Mouse (Mus musculus) thymus, postnatal 25 days (tissue): ENCODE data around the gene Synm.
A peak's percentile ranks its signal among the peaks of the same experiment; 100 is the strongest.

Experiments
- DNase-seq: peaks from one replicate; pipeline ENCODE4 v3.0.0; 2022

Gene Synm

GRCm38 (mm10) chr7:67759629-67759995, at the start of gene Synm:
TSS of gene Synm (minus strand) at chr7:67759742.
- peak; percentile 75 for DNase-seq

GRCm38 (mm10) chr7:67803857-67804215, 44.3 kb upstream of the Synm start:
- DNase-seq, result peak; percentile 2

- DNase-seq, result peak; percentile 80
These were observed 43.7 kb upstream of the Synm start for GRCm38 (mm10) chr7:67803015-67803856.

- DNase-seq, result no peak
These were observed 41.5 kb upstream of the Synm start for GRCm38 (mm10) chr7:67801022-67801421.

GRCm38 (mm10) chr7:67800547-67800946, 41.0 kb upstream of the Synm start:
- no peak for DNase-seq

- no peak for DNase-seq
These were observed 38.9 kb upstream of the Synm start for GRCm38 (mm10) chr7:67798476-67798875.

- DNase-seq, result no peak
These were observed 37.5 kb upstream of the Synm start for GRCm38 (mm10) chr7:67797065-67797464.

GRCm38 (mm10) chr7:67793449-67793848, 33.9 kb upstream of the Synm start:
- no peak for DNase-seq

- no peak for DNase-seq
These were observed 31.7 kb upstream of the Synm start for GRCm38 (mm10) chr7:67791256-67791655.

- peak; percentile 64 for DNase-seq
These were observed 29.2 kb upstream of the Synm start for GRCm38 (mm10) chr7:67788713-67789112.

- no peak for DNase-seq
These were observed 28.3 kb upstream of the Synm start for GRCm38 (mm10) chr7:67787861-67788260.

- DNase-seq, result no peak
These were observed 17.2 kb upstream of the Synm start for GRCm38 (mm10) chr7:67776636-67777305.

- DNase-seq, result no peak
These were observed 16.1 kb upstream of the Synm start for GRCm38 (mm10) chr7:67775623-67776022.

- DNase-seq, result no peak
These were observed 12.7 kb upstream of the Synm start for GRCm38 (mm10) chr7:67772231-67772630.

GRCm38 (mm10) chr7:67769487-67769886, 9.9 kb upstream of the Synm start:
- no peak for DNase-seq

- no peak for DNase-seq
These were observed 8.6 kb upstream of the Synm start for GRCm38 (mm10) chr7:67768125-67768524.

- DNase-seq, result no peak
These were observed 4.1 kb upstream of the Synm start for GRCm38 (mm10) chr7:67763625-67764024.

GRCm38 (mm10) chr7:67758858-67759628, 499 bp downstream of the Synm start:
- peak; percentile 12 for DNase-seq

- DNase-seq, result no peak
These were observed 1.1 kb downstream of the Synm start for GRCm38 (mm10) chr7:67758506-67758857.

- DNase-seq, result no peak
These were observed 2.9 kb downstream of the Synm start for GRCm38 (mm10) chr7:67756636-67757035.

- no peak for DNase-seq
These were observed 4.2 kb downstream of the Synm start for GRCm38 (mm10) chr7:67755366-67755765.

- DNase-seq, result no peak
These were observed 4.9 kb downstream of the Synm start for GRCm38 (mm10) chr7:67754606-67755005.

GRCm38 (mm10) chr7:67749441-67750239, 9.9 kb downstream of the Synm start:
- DNase-seq, result no peak
